Mouse (Mus musculus) ES-Bruce4 (cell line): ENCODE results near the gene Cpt1b. TPM values are rescaled to one million over a fixed set of nuclear protein-coding genes. Genes with fewer than 3 reads are reported as not detected.

Experiments
- H3K27ac ChIP-seq: 2 replicates; pipeline ENCODE4 v1.5.1; 2012; ENCODE audit warnings: low read length, inconsistent platforms; ENCODE audit not compliant: insufficient read depth
- H3K27me3 ChIP-seq: 2 replicates; pipeline ENCODE4 v1.6.1; 2012; ENCODE audit warnings: mild to moderate bottlenecking, low read length, inconsistent platforms; ENCODE audit not compliant: control insufficient read depth, poor library complexity, insufficient read depth, severe bottlenecking
- H3K36me3 ChIP-seq: 2 replicates; pipeline ENCODE4 v1.6.1; 2012; ENCODE audit warnings: inconsistent platforms, mild to moderate bottlenecking, low read length, moderate library complexity; ENCODE audit not compliant: control insufficient read depth, poor library complexity, insufficient read depth, severe bottlenecking
- H3K4me1 ChIP-seq: one replicate; pipeline ENCODE4 v1.8.1; 2011; ENCODE audit warnings: low read length; ENCODE audit not compliant: control insufficient read depth, insufficient read depth
- H3K4me3 ChIP-seq: 2 replicates; pipeline ENCODE4 v1.5.1; 2011; ENCODE audit warnings: low read depth, mild to moderate bottlenecking, low read length
- H3K9ac ChIP-seq: 2 replicates; pipeline ENCODE4 v1.6.1; 2012; ENCODE audit warnings: low read depth, mild to moderate bottlenecking, inconsistent platforms; ENCODE audit not compliant: poor library complexity, severe bottlenecking
- H3K9me3 ChIP-seq: replicated peaks from 2 replicates; pipeline ENCODE4 v1.6.1; 2012; ENCODE audit warnings: mild to moderate bottlenecking, low read length, inconsistent platforms; ENCODE audit not compliant: control insufficient read depth, poor library complexity, insufficient read depth, severe bottlenecking
- CTCF ChIP-seq: IDR thresholded peaks from one replicate; pipeline ENCODE4 v1.8.1; 2011; ENCODE audit warnings: low read depth, low read length
- EP300 ChIP-seq: IDR thresholded peaks from 2 replicates; pipeline ENCODE4 v1.6.1; 2011; ENCODE audit warnings: low read depth, low read length; ENCODE audit not compliant: insufficient read depth
- POLR2A ChIP-seq: IDR thresholded peaks from one replicate; pipeline ENCODE4 v1.8.1; 2011; ENCODE audit warnings: low read length; ENCODE audit not compliant: insufficient read depth
- polyA plus RNA-seq: library from polyadenylated mRNA; stranded (reverse); fragments of >200 nt; gene quantifications from 2 replicates; pipeline ENCODE4 v1.2.4, GENCODE M21; 2011; ENCODE audit warnings: low read depth; ENCODE audit not compliant: missing spikeins, insufficient read depth, insufficient read length

Gene Cpt1b
- polyA plus RNA-seq, 1 experiment: 6.1 TPM

GRCm38 (mm10) chr15:89459821-89460220, 34.2 kb upstream of the Cpt1b start:
- no peaks in the 10 kb centered on the region for H3K36me3 ChIP-seq
- H3K4me1 ChIP-seq: peaks cover 2% of the 10 kb centered on the region
- H3K9me3 ChIP-seq: no peaks in the 10 kb centered on the region
- H3K27ac ChIP-seq: no peak overlapping the region
- no peaks in the 10 kb centered on the region for H3K27me3 ChIP-seq
- H3K4me3 ChIP-seq: no peak overlapping the region
- TF ChIP-seq CTCF: no peak
- H3K9ac ChIP-seq: no peak overlapping the region

GRCm38 (mm10) chr15:89458942-89459341, 33.3 kb upstream of the Cpt1b start:
- H3K27me3 ChIP-seq: no peaks in the 10 kb centered on the region
- peaks cover 2% of the 10 kb centered on the region for H3K4me1 ChIP-seq
- H3K9ac ChIP-seq: no peak overlapping the region
- H3K36me3 ChIP-seq: no peaks in the 10 kb centered on the region
- TF ChIP-seq EP300: no peak
- TF ChIP-seq CTCF: no peak
- no peak for TF ChIP-seq POLR2A
- H3K27ac ChIP-seq: no peak overlapping the region
- no peak overlapping the region for H3K4me3 ChIP-seq
- no peaks in the 10 kb centered on the region for H3K9me3 ChIP-seq

DNA sequence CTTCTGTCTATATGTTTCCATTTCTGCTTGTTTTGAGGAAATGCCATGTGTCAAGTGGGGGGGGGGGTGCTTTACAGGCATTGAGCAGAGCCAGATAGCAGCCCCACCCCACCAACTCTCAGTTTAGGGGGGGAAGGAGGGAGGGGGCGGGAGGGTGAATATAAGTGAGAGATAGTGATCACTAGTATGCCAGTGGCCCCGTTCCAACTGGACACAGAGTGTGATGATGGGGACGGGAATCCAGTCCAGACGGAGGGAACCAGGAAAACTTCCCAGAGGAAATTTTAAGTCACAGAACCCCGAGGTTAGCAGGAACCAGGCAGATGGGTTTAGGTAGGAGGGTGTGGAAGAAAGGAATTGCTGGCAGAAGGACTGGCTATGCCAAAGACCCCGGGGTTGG, 30.0 kb upstream of the Cpt1b start:
- Histone ChIP-seq H3K4me1 (peaks cover 2% of the 10 kb centered on the region), H3K9ac (no peak overlapping the region), H3K27me3 (no peaks in the 10 kb centered on the region), H3K27ac (no peak overlapping the region), H3K36me3 (no peaks in the 10 kb centered on the region), H3K4me3 (no peak overlapping the region), H3K9me3 (no peaks in the 10 kb centered on the region)
- TF ChIP-seq CTCF (no peak), EP300 (no peak), POLR2A (no peak)

- Histone ChIP-seq H3K9me3 (no peaks in the 10 kb centered on the region), H3K9ac (no peak overlapping the region), H3K27ac (no peak overlapping the region), H3K36me3 (no peaks in the 10 kb centered on the region), H3K27me3 (no peaks in the 10 kb centered on the region), H3K4me1 (peaks cover 2% of the 10 kb centered on the region), H3K4me3 (no peak overlapping the region)
- TF ChIP-seq CTCF (no peak), EP300 (no peak), POLR2A (no peak)
These were observed 29.2 kb upstream of the Cpt1b start for GRCm38 (mm10) chr15:89454857-89455256.

GRCm38 (mm10) chr15:89453865-89454478, 28.3 kb upstream of the Cpt1b start, which contains the start of gene Mapk8ip2:
Mapk8ip2 (plus strand) TSS chr15:89453913.
- H3K4me3 ChIP-seq: peak within 1 kb of the TSS; percentile 89
- peaks cover 2% of the 10 kb centered on the region for H3K4me1 ChIP-seq
- TF ChIP-seq CTCF (no peak), EP300 (no peak), POLR2A (no peak)
- H3K9me3 ChIP-seq: no peaks in the 10 kb centered on the region
- peak within 1 kb of the TSS; percentile 17; the same call in 1 of the 2 replicates for H3K9ac ChIP-seq
- H3K27ac ChIP-seq: no peak within 1 kb of the TSS
- H3K27me3 ChIP-seq: no peaks in the 10 kb centered on the region
- H3K36me3 ChIP-seq: no peaks in the 10 kb centered on the region

DNA sequence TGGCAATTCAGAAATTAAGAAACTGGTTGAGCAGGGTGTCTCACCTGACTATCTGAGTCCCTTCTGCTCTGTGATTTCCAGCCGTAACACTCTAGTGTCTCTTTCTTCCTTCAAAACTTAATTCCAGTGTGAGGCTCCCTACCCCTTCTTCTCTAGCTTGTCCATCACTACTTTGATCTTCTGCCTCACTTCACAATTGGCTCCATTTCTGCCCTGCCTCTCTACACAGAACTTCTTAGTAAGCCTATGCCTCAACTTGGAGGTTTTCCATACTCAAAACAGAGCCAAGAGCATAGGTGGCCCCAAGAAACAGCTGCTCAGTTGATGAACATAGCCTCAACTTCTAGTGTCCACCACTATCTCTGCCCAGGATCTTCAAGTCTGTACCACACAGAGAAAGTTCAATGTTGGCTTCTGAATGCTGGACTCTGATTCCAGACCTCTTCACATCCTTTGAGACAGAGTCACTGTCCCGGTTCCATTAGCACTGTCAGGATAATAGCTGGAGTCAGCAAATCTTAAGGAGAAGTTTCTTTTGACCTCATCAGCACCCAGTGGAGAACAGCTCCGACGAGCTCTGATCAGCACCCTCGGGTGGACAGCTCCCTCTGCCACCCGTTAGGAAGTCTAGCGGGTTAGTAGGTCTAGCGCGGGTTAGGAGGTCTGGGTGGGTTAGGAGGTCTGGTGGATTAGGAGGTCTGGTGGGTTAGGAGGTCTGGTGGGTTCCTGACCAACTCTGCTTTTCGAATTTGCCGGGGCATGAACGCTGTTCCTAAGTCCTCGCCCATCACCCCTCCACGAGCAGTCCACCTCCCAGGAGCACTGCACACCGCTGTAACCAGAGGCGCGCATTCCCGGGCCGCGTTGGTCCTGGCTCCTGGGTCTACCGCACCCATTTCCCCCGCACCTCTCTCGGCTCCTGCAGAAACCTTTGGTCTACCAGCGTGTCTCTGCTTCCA, 27.5 kb upstream of the Cpt1b start:
- no peak for TF ChIP-seq CTCF
- no peak for TF ChIP-seq EP300
- TF ChIP-seq POLR2A: no peak
- H3K4me1 ChIP-seq: peaks cover 2% of the 10 kb centered on the region
- H3K27ac ChIP-seq: no peak overlapping the region

More for the DNA sequence above, 27.5 kb upstream of the Cpt1b start:
- Histone ChIP-seq H3K27me3 (no peaks in the 10 kb centered on the region), H3K36me3 (no peaks in the 10 kb centered on the region), H3K4me3 (peak overlapping the region; percentile 89), H3K9me3 (no peaks in the 10 kb centered on the region), H3K9ac (no peak overlapping the region)
